Mouse (Mus musculus) heart, postnatal 4 days (tissue): ENCODE results near the gene Myo9a. TPM values are rescaled to one million over a fixed set of nuclear protein-coding genes. Genes with fewer than 3 reads are reported as not detected.
"Not testable (repeated sequence)": the region's sequence is repeated elsewhere in the genome, so short reads cannot be mapped to it uniquely, and the experiment has no call there.

Experiments
- DNase-seq: peaks from one replicate; pipeline ENCODE4 v3.0.0; 2021
- total RNA-seq, 2 experiments: library from RNA; stranded (reverse); gene quantifications; 2 replicates each; pipeline ENCODE4 v1.2.3; 2021

The Myo9a gene
- total RNA-seq, 2 experiments from 2014 or later = 21.5 to 23.4 TPM

DNA sequence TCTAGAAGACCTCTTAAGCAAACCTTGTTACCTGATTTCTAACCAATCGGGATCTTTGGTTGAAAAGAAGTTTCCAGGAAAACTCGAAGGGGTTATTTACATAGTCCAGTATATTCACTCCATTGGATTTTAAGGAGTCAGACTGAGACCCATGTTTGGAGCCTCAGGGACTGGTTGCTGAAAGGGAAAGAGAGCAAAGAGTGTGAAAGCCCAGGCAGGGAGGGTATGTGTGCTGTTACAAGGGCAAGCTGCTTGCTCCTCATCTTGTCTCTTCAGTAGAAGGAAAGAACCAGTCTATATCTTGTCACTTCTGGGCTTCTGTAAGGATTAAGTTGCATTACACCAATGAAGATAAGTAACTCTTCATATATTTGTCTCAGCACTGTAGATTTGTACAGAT is 1.3 kb downstream of the Myo9a start:
- DNase-seq = no peak

DNA sequence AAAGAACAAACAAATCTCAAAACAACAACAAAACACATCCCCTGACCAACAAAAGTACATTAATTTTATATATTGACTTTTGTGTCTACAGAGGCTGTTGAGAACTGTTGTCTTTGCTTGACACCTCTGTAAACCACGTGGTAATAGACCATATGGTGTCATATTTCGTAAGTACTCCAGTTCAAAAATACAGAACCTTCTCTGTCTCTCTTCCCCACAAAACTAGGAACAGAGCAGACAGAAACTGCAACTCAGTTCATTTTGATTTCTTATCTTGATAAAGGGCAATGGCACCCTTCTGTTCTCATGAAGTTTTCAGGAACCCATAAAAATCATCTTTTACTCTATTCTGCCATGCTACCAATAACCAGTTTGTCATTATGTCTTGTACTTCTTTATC is 4.5 kb downstream of the Myo9a start:
- DNase-seq = no peak

DNA sequence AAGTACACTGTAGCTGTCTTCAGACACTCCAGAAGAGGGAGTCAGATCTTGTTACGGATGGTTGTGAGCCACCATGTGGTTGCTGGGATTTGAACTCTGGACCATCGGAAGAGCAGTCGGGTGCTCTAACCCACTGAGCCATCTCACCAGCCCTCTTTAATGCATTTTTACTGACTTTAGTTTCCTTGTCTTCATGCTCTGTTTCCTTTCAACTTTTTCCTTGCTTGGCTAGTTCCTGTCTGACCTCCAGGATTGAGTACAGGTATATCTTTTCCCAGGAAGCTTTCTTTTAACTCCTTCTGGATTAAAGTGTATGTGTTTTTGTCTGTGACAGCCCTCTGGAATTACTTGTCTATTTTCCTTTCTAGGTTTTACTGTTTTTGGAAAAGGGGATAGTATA is 6.3 kb downstream of the Myo9a start:
- DNase-seq = not testable (repeated sequence)

DNA sequence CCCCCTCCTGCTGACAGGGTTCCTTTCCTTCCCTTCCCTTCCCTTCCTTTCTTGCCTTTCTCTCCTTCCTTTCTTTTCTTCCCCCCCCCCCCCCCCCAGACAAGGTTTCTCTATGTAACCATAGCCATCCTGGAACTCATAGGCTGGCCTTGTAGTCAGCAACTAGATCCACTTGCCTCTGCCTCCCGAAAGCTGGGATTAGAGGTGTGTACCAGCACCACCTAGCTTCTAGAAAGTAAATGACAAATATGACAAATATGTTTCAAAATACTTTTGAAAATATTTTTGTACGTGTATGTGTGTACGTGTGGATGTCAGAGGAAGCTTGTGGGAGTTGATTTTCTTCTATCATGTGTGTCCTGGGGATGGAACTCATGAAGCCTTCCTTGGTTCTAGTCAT is 9.8 kb downstream of the Myo9a start:
- peak; percentile 8 for DNase-seq

DNA sequence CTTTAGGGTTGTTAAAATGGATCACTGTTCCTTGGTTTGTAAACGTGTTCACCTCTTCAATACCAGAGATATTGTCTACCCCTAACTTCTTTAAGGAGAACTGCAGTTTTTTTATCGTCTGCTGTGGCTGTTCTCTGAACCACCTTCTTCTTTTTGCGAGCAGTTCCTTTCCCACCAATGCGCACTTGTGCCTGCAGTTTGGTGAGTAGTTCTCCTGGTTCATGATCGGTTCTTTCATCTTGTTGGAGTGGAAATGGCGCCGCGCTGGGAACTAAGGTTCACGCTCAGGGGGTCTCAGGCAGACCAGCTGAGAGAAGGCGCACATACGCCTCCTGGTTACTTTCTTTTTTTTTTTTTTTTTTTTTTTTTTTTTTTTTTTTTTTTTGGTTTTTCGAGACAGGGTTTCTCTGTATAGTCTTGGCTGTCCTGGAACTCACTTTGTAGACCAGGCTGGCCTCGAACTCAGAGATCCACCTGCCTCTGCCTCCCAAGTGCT is 16.3 kb downstream of the Myo9a start:
- DNase-seq = not testable (repeated sequence)

DNA sequence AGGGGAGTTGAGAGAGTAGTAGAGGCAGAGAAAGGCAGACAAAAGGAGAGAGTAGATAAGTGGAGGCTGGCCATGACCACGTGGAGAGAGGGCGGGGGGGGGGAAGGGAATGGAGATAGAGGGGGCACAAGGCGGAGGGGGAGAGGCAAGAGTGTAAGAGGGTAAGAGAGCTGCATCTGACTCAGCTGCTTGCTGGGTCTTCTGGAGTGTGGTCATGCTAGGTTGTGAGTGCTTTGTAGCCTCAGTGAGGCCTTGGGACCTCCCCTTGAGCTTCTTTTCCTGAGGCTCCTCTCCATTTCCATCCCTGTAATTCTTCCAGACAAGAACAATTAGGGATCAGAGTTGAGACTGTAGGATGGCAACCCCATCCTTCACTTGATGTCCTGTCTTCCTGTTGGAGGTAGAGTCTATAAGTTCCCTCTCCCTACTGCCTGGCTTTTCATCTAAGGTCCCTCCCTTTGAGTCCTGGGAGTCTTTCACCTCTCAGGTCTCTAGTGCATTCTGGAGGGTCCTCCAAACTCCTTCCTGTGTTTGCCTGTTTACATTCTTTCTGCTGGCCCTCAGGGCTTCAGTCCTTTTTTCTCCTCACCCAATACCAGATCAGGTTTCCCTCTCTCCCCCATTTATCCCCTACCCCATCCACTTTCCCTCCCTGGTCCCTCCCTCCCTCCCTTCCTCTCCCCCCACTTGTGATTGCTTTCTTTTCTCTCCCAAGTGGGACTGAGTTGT is 55.5 kb downstream of the Myo9a start:
- DNase-seq = not testable (repeated sequence)

DNA sequence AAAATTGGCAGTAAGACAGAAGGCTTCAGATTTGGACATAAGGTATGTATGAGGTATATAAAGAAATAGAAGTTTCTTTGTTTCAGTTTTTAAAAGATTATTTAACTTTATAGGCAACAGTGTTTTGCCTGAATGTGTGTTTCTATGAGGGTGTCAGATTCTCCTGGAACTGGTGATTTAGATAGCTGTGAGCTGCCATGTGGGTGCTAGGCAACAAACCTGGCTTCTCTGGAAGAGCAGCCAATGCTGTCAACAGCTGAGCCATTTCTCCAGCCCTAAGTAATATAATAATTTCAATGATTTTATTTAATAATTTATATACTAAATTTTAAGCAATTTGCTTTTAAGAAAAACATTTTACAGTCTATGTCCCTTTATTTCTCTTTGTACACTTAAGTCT is 133.9 kb downstream of the Myo9a start:
- DNase-seq = no peak

DNA sequence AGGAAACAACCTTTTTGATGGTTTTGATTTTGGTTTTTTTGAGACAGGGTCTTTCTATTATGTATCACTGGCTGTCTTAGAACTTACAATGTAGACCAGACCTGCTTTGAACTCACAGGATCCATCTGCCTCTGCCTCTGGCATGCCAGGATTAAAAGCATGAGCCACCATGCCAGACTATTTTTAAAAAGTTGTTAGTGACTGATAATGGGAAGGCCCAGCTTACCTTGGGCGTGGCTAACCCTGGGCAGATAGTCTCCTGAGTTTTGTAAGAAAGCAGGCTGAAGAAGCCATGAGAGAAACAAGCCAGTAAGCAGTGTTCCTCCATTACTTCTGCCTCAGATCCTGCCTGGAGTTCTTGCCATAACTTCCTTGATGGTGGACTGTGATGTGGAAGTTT is 152.7 kb downstream of the Myo9a start:
- DNase-seq = no peak

DNA sequence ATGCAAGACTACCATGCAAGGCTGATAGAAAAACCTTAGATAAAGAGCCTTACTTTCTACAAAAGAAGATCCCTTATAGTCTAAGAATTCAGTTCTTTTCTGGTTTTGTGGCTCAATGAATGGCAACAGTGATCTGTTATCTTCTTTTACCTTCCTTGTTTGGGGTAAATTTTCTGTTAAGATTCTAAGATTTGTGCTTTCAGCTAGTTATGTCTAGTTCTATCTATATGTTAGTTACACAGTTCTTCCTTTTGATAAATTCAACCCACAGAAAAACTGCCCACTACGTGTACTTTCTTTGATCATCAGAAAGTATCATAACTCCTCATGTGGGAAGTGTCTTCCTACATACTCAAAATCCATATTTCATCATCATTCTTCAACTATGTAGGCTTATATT is 164.1 kb downstream of the Myo9a start:
- no peak for DNase-seq

DNA sequence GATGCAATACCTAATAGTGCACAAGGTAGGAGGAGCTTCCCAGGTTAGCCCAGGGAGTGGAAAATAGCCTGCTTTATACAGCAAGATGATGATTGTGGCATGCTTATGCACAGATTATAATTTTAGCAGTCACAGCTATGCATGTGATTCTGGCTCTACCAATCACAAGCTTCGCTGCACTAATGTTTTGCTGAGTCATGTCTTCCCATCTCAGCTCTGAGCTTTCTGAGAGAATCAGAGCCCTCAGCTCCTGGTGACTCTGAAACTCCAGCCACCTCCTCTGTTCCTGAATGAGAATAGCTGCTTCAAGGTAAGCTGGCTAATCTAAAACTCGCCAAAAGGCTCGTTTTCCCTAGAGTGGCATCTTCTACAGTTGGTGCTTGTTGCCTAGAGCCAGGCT is 179.6 kb downstream of the Myo9a start:
- DNase-seq = no peak

DNA sequence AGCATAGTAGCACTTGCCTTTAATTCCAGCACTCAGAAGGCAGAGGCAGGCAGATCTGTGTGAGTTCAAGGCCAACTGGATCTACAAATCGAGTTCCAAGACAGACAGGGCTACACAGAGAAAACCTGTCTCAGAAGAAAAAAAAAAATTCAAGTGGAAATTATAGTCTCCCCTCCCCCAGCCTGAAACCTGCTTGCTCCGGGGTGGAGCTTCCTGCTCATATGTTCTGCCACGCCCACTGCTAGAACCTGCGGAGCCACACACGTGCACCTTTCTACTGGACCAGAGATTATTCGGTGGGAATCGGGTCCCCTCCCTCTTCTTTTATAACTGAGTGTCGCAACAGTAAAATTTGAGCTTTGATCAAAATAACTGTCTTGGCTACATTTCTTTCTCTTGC is 185.2 kb downstream of the Myo9a start:
- not testable (repeated sequence) for DNase-seq

DNA sequence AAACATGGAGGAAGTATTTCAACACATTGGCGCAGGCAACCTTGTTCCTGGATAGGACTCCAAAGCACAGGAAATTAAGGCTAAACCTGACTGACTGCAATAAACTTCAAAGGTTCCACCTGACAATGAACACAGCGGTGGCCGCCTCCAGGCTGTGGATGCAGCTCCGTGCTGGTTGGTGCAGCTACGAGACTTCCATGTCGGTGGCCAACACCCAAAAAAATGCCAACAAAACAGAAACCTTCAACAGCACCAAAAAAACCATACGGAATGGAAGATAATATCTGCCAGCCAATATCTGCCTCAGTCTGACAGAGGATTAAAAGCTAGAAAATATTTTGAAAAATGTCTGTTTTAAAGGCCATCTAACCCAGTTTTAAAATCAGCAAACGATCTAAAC is 187.8 kb downstream of the Myo9a start:
- no peak for DNase-seq

DNA sequence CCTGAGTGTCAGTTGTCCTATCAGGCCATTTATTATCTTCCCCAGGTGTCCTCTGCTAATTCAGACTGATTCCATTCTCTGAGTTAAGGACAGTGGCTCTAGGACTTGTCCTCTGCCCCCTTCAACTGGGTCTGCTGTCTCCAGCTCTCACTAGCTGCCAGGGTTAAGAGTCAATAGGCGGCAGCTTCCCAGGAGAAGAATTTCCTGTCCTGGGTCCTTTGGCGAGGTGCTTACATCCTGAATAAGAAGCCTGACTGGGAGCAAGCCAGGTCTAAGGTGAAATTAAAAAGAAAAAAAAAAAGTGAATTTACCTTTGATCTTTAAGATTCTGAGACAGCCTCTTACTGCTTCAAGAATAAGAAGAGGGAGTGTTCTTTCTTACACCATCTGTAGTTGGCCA is 189.0 kb downstream of the Myo9a start:
- no peak for DNase-seq

DNA sequence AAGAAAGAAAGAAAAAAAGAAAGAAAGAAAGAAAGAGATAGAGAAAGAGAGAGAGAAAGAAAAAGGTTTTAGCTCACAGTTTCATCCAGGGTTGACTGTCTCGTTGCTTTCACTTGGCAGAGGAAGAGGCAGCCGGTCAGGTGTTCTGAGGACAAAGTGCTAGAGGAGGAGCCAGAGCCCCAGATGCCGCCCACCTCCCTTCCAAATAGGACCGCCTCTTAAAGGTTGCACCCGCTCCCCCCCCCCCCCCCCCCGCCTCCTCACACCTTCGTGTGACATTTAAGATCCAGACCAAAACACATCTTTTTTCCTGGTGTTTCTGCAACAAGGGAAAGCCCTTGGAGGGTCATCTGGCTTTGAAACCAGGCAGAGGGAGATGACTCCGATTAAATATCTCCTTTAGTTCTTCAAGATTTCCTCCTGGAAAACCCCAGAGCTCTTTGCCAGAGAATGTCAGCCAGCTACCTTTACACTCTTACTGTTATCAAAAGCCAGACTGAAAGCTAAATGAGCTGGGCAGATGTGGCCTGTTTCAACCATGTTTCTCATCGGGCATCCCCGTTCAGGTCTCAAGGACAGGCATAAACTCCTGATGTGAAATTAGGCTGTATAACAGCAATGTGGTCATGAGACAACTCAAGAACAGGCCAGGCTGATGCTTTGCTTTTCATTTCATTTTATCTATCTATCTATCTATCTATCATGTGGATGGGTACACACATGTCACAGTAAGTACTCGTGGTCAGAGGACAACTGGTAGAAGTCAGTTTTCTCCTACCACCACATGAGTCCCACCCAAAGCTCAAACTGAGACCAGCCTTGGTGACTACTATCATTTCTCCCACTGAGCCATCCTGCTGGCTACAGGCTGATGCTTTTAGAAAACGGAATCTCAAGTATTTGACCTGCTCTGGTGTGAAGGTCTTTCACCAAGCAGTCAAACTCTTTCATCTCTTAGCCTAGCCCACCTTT is 190.5 kb downstream of the Myo9a start:
- DNase-seq = no peak

DNA sequence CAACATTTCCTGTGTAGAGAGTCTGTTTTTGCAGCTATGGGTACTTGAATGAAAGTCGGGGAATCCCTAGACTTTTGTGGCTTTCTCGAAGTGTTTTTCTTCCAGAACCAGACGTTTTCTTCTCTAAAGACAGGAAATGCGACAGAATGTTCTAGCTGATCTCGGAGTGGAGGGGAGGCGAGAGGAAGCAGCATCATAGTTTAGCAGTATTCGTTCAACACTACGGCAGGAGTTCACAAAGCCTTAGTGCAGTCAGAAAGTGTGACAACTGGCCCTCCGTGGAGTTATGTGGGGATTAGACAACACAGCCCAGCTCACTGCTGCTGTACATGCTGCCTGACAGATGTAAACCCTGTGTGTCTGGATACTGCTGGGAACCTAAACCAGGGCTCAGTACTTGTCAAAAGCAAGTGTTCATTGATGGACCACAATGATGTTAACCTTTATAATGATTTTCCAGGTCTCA is 191.2 kb downstream of the Myo9a start:
- no peak for DNase-seq

DNA sequence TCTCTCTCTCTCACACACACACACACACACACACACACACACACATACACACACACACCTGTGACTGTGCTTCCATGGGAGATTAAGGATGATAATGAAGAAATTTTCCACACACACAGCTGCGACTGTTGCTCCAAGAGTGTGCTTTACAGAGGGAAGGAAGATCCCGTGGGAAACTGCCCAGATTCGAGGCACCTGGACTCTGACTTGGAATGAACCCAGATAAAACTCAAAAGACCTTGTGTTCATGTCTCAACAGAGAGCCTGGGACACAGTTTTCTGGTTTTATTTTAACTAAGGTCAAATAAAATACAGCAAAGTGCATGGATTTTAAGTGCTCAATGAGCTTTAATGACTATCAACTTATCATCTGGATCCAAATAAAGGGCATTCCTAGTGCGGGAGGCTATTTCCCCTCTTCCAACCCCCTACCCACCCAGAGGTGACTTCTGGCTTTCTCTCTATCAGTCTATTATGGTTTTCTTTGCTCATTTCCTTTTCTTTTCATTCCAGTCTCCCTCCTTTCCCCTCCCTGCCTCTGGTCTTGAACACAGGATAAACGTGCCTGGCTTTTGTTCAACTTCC is 191.9 kb downstream of the Myo9a start:
- DNase-seq = no peak

DNA sequence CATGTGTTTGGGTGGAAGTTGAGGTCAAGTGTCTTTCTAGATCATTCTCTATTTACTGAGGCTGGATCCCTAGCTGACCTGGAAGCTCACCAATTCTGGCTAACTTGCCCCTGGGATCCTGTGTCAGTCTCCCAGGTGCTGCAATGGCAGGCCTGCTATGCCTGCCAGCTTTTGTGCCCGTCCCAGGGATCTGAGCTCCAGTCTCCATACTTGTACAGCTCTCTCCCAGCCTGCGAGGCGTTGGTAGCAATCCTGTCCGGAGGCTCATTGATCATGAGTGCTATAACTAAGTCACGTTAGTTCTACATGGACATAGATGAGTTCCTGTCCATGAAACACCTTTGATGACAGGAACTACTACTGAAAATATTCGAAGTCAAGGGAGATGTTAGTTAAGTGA is 193.1 kb downstream of the Myo9a start:
- DNase-seq = no peak

DNA sequence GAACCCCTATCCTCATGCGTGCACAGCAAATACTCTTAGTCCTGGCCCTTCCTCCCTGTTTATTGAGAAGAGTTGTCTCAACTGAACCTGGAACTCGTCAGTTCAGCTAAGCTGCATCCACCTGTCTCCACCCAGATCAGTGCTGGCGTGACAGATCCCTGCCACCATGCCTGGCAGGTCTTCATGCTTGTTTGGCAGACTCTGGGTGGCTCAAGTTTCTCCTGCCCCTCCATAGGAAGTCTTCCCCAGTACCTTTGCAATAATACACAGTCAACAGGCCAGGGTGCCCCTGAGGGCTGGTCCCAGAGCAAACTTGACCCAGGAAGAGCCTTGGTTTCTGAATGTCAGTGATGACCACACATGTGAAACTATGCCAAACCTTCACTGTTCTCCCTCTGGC is 194.5 kb downstream of the Myo9a start:
- no peak for DNase-seq

DNA sequence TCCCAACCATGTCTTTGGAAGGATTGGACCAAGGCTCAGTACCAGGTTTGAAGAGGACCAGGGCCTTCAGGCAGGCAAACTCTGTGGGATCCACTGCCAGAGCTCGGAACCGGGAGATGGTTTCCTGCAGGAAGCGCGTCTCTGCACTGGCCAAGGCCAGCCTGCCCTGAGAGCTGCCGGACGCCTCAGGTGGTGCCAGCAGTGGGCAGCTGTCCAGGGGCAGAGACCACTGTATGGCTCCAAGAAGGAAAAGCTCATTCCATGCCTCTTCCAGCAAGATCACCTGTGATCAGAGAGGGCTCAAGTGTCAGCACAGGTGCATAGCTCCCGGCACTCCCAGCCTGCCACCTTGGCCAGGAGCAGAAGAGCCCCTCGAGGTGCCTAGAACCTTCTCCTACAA is 196.6 kb downstream of the Myo9a start:
- DNase-seq = peak; percentile 5

DNA sequence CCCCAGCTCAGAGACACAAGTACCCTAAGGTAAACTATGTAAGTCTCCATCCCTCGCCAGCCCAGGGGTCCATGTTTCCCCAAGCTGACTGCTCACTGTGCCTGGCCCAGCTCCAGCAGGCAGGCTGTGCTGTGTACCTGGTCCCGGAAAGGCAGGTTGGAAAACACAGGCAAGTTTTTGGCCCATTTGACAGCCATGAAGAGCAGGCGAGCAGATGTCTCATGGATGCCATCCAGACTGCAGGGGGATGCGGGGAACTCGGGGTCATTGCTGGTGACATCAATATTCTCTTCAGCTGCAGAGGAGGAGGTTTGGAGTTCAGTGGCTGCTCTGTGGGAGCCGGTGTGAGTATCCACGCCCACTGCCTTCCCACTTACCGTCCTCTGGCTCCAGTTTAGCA is 197.5 kb downstream of the Myo9a start:
- DNase-seq = no peak

DNA sequence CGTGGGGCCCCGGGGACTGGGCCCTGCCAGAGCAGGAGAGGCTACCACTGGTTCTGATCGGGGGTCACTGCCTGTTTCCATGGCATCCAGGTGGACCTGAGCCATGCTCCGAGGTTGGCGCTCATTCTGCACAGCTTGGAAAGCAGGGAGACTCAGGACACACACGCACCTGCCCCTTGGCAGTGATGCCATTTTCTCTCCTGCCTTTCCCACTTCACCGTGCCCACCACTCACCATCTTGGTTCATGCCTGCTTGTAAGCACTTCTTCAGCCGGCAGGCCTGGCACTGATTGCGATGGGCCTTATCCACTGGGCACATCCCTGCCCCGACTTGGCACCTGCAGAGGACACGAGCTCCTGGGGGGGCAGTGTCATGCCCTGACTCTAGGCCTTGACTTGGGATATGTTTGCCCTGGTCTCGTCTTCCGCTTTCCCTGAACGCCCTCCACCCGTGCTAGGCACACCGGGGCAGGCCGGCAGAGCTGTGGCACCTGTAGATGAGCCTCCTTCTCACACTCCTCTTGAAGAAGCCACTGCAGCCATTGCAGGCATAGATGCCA is 198.1 kb downstream of the Myo9a start:
- no peak for DNase-seq

DNA sequence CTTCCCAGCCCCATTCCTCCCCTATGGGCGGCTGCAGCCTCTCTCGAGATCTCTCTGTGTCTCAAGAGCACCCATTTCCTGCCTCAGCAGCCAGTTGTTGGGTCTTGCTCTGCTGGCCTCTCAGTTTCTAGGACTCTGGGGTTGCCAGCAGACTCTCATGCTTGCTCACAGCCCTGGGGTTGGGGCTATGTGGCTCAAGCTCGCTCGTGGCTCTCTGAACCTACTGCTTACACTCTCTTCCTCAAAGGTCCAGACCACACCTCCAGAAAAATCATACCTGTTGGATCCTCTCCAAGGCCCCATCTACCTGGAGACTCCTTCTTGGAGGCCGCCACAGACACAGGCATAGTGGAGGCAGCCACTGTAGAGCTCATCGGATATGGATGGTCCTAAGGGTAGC is 198.8 kb downstream of the Myo9a start:
- no peak for DNase-seq

DNA sequence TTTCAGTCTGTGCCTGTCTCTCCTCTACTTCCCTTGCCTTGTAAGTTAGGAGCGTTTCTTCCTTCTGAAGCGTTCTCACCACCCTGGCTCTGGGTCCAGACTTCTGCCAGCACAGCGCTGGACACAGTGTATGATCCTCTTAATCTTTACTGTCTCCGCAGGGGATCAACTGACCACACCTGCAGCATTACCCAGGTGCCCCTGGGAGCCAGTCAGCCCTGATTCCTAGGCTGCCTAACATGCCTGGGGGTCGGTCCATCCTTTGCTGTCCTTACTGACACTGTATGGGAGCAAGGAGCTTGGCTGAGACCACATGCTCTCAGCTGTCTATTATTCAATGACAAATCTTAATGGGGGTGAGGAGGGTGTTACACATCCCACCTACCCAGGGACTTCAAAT is 199.3 kb downstream of the Myo9a start:
- DNase-seq = no peak
